Mouse (Mus musculus): ENCODE results near the gene Stx8.
A peak's percentile ranks its signal among the peaks of the same experiment; 100 is the strongest.

The Stx8 gene

GRCm38 (mm10) chr11:67973225-67973624, 7.2 kb downstream of the Stx8 start:
- no peak for DNase-seq (ENCODE audit: low read depth, low spot score)

- peak; percentile 41 for DNase-seq (ENCODE audit: low read depth, low spot score)
These were observed 9.3 kb downstream of the Stx8 start for GRCm38 (mm10) chr11:67975252-67975651.

- DNase-seq (ENCODE audit: low read depth, low spot score): no peak
These were observed 17.6 kb downstream of the Stx8 start for GRCm38 (mm10) chr11:67983564-67983963.

- DNase-seq (ENCODE audit: low read depth, low spot score): no peak
These were observed 25.2 kb downstream of the Stx8 start for GRCm38 (mm10) chr11:67991240-67991639.

- no peak for DNase-seq (ENCODE audit: low read depth, low spot score)
These were observed 30.0 kb downstream of the Stx8 start for GRCm38 (mm10) chr11:67995965-67996364.

GRCm38 (mm10) chr11:67998905-67999304, 32.9 kb downstream of the Stx8 start:
- no peak for DNase-seq (ENCODE audit: low read depth, low spot score)

- DNase-seq (ENCODE audit: low read depth, low spot score): no peak
These were observed 33.6 kb downstream of the Stx8 start for GRCm38 (mm10) chr11:67999629-68000028.

GRCm38 (mm10) chr11:68004191-68004590, 38.2 kb downstream of the Stx8 start:
- DNase-seq (ENCODE audit: low read depth, low spot score): peak; percentile 51

- no peak for DNase-seq (ENCODE audit: low read depth, low spot score)
These were observed 40.3 kb downstream of the Stx8 start for GRCm38 (mm10) chr11:68006216-68006789.

- no peak for DNase-seq (ENCODE audit: low read depth, low spot score)
These were observed 41.7 kb downstream of the Stx8 start for GRCm38 (mm10) chr11:68007645-68008044.

- no peak for DNase-seq (ENCODE audit: low read depth, low spot score)
These were observed 43.4 kb downstream of the Stx8 start for GRCm38 (mm10) chr11:68009377-68009776.

- no peak for DNase-seq (ENCODE audit: low read depth, low spot score)
These were observed 46.2 kb downstream of the Stx8 start for GRCm38 (mm10) chr11:68012207-68012606.

GRCm38 (mm10) chr11:68018191-68018590, 52.2 kb downstream of the Stx8 start:
- no peak for DNase-seq (ENCODE audit: low read depth, low spot score)

GRCm38 (mm10) chr11:68019156-68019555, 53.2 kb downstream of the Stx8 start:
- no peak for DNase-seq (ENCODE audit: low read depth, low spot score)

GRCm38 (mm10) chr11:68021976-68022375, 56.0 kb downstream of the Stx8 start:
- DNase-seq (ENCODE audit: low read depth, low spot score): no peak

GRCm38 (mm10) chr11:68022895-68023294, 56.9 kb downstream of the Stx8 start:
- no peak for DNase-seq (ENCODE audit: low read depth, low spot score)

GRCm38 (mm10) chr11:68023811-68024369, 57.9 kb downstream of the Stx8 start:
- DNase-seq (ENCODE audit: low read depth, low spot score): no peak

- no peak for DNase-seq (ENCODE audit: low read depth, low spot score)
These were observed 60.6 kb downstream of the Stx8 start for GRCm38 (mm10) chr11:68026590-68026989.

GRCm38 (mm10) chr11:68029079-68029478, 63.1 kb downstream of the Stx8 start:
- DNase-seq (ENCODE audit: low read depth, low spot score): no peak

GRCm38 (mm10) chr11:68029871-68030270, 63.9 kb downstream of the Stx8 start:
- no peak for DNase-seq (ENCODE audit: low read depth, low spot score)

- no peak for DNase-seq (ENCODE audit: low read depth, low spot score)
These were observed 64.8 kb downstream of the Stx8 start for GRCm38 (mm10) chr11:68030771-68031170.

- no peak for DNase-seq (ENCODE audit: low read depth, low spot score)
These were observed 66.5 kb downstream of the Stx8 start for GRCm38 (mm10) chr11:68032448-68032847.

- no peak for DNase-seq (ENCODE audit: low read depth, low spot score)
These were observed 67.4 kb downstream of the Stx8 start for GRCm38 (mm10) chr11:68033331-68033926.
